Mouse (Mus musculus): ENCODE results near the gene Uaca.
A peak's percentile ranks its signal among the peaks of the same experiment; 100 is the strongest.

DNA sequence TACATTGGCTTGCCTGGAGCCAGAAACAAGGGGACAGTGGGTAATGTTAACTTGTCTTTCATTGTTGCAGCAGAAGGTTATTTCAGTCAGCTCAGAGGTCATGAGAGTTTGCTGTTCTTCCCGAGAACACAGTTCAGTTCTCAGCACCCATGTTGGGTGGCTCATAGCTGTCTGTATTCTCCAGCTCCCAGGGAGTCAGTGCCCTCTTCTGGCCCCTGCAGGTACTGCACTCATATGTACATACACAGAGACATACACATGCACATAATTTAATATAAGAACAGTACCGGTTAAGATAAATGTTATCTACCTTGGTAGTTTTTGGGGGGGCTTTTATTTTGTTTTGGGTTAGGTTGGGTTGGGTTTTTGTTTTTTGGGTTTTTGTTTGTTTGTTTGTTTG is 45.2 kb upstream of the Uaca start:
- no peak for TF ChIP-seq EP300 (IDR thresholded peaks at IDR 0.05; ENCODE audit: low read depth)
- peak; percentile 46 for TF ChIP-seq CTCF (IDR thresholded peaks at IDR 0.05; ENCODE audit: low read depth)

Data from liver, embryonic 14.5 days (tissue).